Mouse (Mus musculus) CH12.LX (cell line): Measurements from ENCODE around the gene Pdilt. TPM values are rescaled to one million over a fixed set of nuclear protein-coding genes. Genes with fewer than 3 reads are reported as not detected.

Experiments
- DNase-seq: peaks from one replicate; pipeline ENCODE4 v3.0.0-alpha.2; 2013; ENCODE audit errors: extremely low read depth
- H3K27ac ChIP-seq: 2 replicates; pipeline ENCODE4 v1.5.1; 2012; ENCODE audit warnings: low read depth, mild to moderate bottlenecking, control low read depth, moderate library complexity; ENCODE audit not compliant: insufficient read depth
- H3K27me3 ChIP-seq: replicated peaks from 2 replicates; pipeline ENCODE3; 2012; ENCODE audit warnings: inconsistent platforms
- H3K36me3 ChIP-seq, 2 experiments: replicated peaks in 1 of 2; 2 replicates each; pipeline versions ENCODE3 to v1.6.1; 2012; ENCODE audit warnings: inconsistent platforms in 1 of 2, low read length in 1 of 2, mild to moderate bottlenecking in 1 of 2, mixed read lengths in 1 of 2, moderate library complexity in 1 of 2; ENCODE audit not compliant: control insufficient read depth in 1 of 2, insufficient read depth in 1 of 2
- H3K4me1 ChIP-seq, 2 experiments: 2 replicates each; pipeline ENCODE4 v1.6.1; 2012; ENCODE audit warnings: inconsistent platforms in 1 of 2, moderate library complexity in 1 of 2; ENCODE audit not compliant: insufficient read depth in 2 of 2, control insufficient read depth in 1 of 2
- H3K4me2 ChIP-seq: 2 replicates; pipeline ENCODE4 v1.6.1; 2012; ENCODE audit warnings: low read depth, mild to moderate bottlenecking, control low read depth; ENCODE audit not compliant: poor library complexity, insufficient read depth, severe bottlenecking
- H3K4me3 ChIP-seq, 3 experiments: fragments of 150-350 bp in 1 of 3; sonication (generic) in 1 of 3; replicated peaks in 1 of 3; 2 replicates each; pipeline versions ENCODE3 to v1.5.1; 2011 to 2012; ENCODE audit warnings: low read depth in 2 of 3, low read length in 2 of 3, mild to moderate bottlenecking in 2 of 3, moderate library complexity in 2 of 3, control low read depth in 1 of 3, improper control_type of control experiment in 1 of 3, inconsistent platforms in 1 of 3, mixed read lengths in 1 of 3; ENCODE audit not compliant: poor library complexity in 1 of 3
- H3K79me2 ChIP-seq: replicated peaks from 2 replicates; pipeline ENCODE4 v1.6.1; 2012; ENCODE audit warnings: mild to moderate bottlenecking, moderate library complexity; ENCODE audit not compliant: control insufficient read depth, poor library complexity, insufficient read depth, severe bottlenecking; ENCODE audit errors: extremely low read depth
- H3K9ac ChIP-seq: 2 replicates; pipeline ENCODE4 v1.6.1; 2012; ENCODE audit warnings: low read depth, mild to moderate bottlenecking, control low read depth, moderate library complexity; ENCODE audit not compliant: insufficient read depth
- H3K9me3 ChIP-seq: replicated peaks from 2 replicates; pipeline ENCODE3; 2012; ENCODE audit warnings: low read length, inconsistent platforms, mixed read lengths
- BHLHE40 ChIP-seq: IDR thresholded peaks from 2 replicates; pipeline ENCODE4 v1.6.1; 2011; ENCODE audit warnings: mild to moderate bottlenecking, low read depth, low read length, improper control_type of control experiment
- CHD1 ChIP-seq: IDR thresholded peaks from 2 replicates; pipeline ENCODE4 v1.6.1; 2012; ENCODE audit warnings: low read depth, low read length, improper control_type of control experiment, inconsistent platforms
- CTCF ChIP-seq, 2 experiments: IDR thresholded peaks in 1 of 2; conservative IDR thresholded peaks in 1 of 2; 2 replicates each; pipeline ENCODE4 v1.5.1; 2011 to 2012; ENCODE audit warnings: low read depth in 2 of 2, low read length in 2 of 2, improper control_type of control experiment in 1 of 2, inconsistent platforms in 1 of 2, mild to moderate bottlenecking in 1 of 2, moderate library complexity in 1 of 2
- EP300 ChIP-seq: IDR thresholded peaks from 2 replicates; pipeline ENCODE4 v1.6.1; 2011; ENCODE audit warnings: low read length, improper control_type of control experiment
- GABPA ChIP-seq: IDR thresholded peaks from 2 replicates; pipeline ENCODE4 v1.6.1; 2012; ENCODE audit warnings: low read depth, low read length, improper control_type of control experiment, inconsistent platforms; ENCODE audit not compliant: insufficient replicate concordance
- HCFC1 ChIP-seq: IDR thresholded peaks from 2 replicates; pipeline ENCODE4 v1.6.1; 2012; ENCODE audit warnings: low read depth, mild to moderate bottlenecking, inconsistent platforms, low read length, improper control_type of control experiment
- IRF4 ChIP-seq: IDR thresholded peaks from 2 replicates; pipeline ENCODE4 v1.6.1; 2014; ENCODE audit warnings: low read depth, mild to moderate bottlenecking, inconsistent platforms, low read length, improper control_type of control experiment
- JUND ChIP-seq: conservative IDR thresholded peaks from 2 replicates; pipeline ENCODE4 v1.6.1; 2011; ENCODE audit warnings: low read depth, low read length, improper control_type of control experiment
- KAT2A ChIP-seq: IDR thresholded peaks from 2 replicates; pipeline ENCODE4 v1.6.1; 2012; ENCODE audit warnings: low read length, improper control_type of control experiment, inconsistent platforms; ENCODE audit not compliant: insufficient replicate concordance
- MAFK ChIP-seq: IDR thresholded peaks from 2 replicates; pipeline ENCODE4 v1.6.1; 2011; ENCODE audit warnings: low read length, improper control_type of control experiment; ENCODE audit not compliant: insufficient replicate concordance
- MAX ChIP-seq: IDR thresholded peaks from 2 replicates; pipeline ENCODE4 v1.6.1; 2011; ENCODE audit warnings: low read length, improper control_type of control experiment
- MEF2A ChIP-seq: IDR thresholded peaks from 2 replicates; pipeline ENCODE4 v1.6.1; 2014; ENCODE audit warnings: low read depth, mild to moderate bottlenecking, inconsistent platforms, low read length, improper control_type of control experiment, borderline replicate concordance
- MYC ChIP-seq: IDR thresholded peaks from 2 replicates; pipeline ENCODE4 v1.6.1; 2011; ENCODE audit warnings: low read depth, mild to moderate bottlenecking, improper control_type of control experiment, low read length
- NRF1 ChIP-seq: IDR thresholded peaks from 2 replicates; pipeline ENCODE4 v1.6.1; 2014; ENCODE audit warnings: low read depth, mild to moderate bottlenecking, inconsistent platforms, low read length, improper control_type of control experiment, moderate library complexity
- PAX5 ChIP-seq: IDR thresholded peaks from 2 replicates; pipeline ENCODE4 v1.6.1; 2012; ENCODE audit warnings: low read length, inconsistent platforms, mixed read lengths
- POLR2A ChIP-seq: IDR thresholded peaks from 2 replicates; pipeline ENCODE4 v1.6.1; 2011; ENCODE audit warnings: low read depth, mild to moderate bottlenecking, improper control_type of control experiment, low read length
- POLR2AphosphoS2 ChIP-seq: IDR thresholded peaks from 2 replicates; pipeline ENCODE4 v1.6.1; 2011; ENCODE audit warnings: low read depth, low read length, improper control_type of control experiment
- RCOR1 ChIP-seq: conservative IDR thresholded peaks from 2 replicates; pipeline ENCODE4 v1.6.1; 2012; ENCODE audit warnings: low read depth, mild to moderate bottlenecking, inconsistent platforms, low read length, improper control_type of control experiment
- SIN3A ChIP-seq: IDR thresholded peaks from 2 replicates; pipeline ENCODE4 v1.6.1; 2012; ENCODE audit warnings: low read length, improper control_type of control experiment, inconsistent platforms
- SMC3 ChIP-seq: IDR thresholded peaks from 2 replicates; pipeline ENCODE4 v1.6.1; 2011; ENCODE audit warnings: low read depth, low read length, improper control_type of control experiment
- TCF12 ChIP-seq: IDR thresholded peaks from 2 replicates; pipeline ENCODE4 v1.6.1; 2014; ENCODE audit warnings: low read depth, mild to moderate bottlenecking, inconsistent platforms, low read length, improper control_type of control experiment
- USF1 ChIP-seq: IDR thresholded peaks from 2 replicates; pipeline ENCODE4 v1.6.1; 2014; ENCODE audit warnings: low read depth, mild to moderate bottlenecking, inconsistent platforms, low read length, improper control_type of control experiment
- USF2 ChIP-seq: conservative IDR thresholded peaks from 2 replicates; pipeline ENCODE4 v1.6.1; 2011; ENCODE audit warnings: low read depth, low read length, improper control_type of control experiment
- ZKSCAN1 ChIP-seq: IDR thresholded peaks from 2 replicates; pipeline ENCODE4 v1.6.1; 2012; ENCODE audit warnings: low read depth, inconsistent platforms, low read length, improper control_type of control experiment, borderline replicate concordance
- ZMIZ1 ChIP-seq: IDR thresholded peaks from 2 replicates; pipeline ENCODE4 v1.6.1; 2012; ENCODE audit warnings: low read depth, mild to moderate bottlenecking, inconsistent platforms, low read length, improper control_type of control experiment
- dilution Hi-C: fragments of 300-500 bp; cut with MboI; formaldehyde crosslinking; loops from 2 replicates; pipeline ENCODE4 v1.14.3; 2020; ENCODE audit warnings: low sequenced_read_pairs; ENCODE audit not compliant: extremely low pct_unique_long_range_greater_than_20kb, extremely low pct_ligation_motif_present
- in situ Hi-C: fragments of 300-500 bp; cut with MboI; formaldehyde crosslinking; loops from 3 replicates; pipeline ENCODE4 v1.14.3; 2019; ENCODE audit warnings: low sequenced_read_pairs, low pct_ligation_motif_present, low pct_unique_long_range_greater_than_20kb, mixed read lengths
- polyA plus RNA-seq: library from polyadenylated mRNA; unstranded; fragments of >175 nt; gene quantifications from 2 replicates; pipeline ENCODE4 v1.2.1, GENCODE M21; 2012; ENCODE audit warnings: low read depth; ENCODE audit not compliant: insufficient read length
- total RNA-seq, 2 experiments: library from RNA; depleted of rRNA; stranded (reverse); fragments of 300-350 nt in 1 of 2; fragments of >200 nt in 1 of 2; gene quantifications; 2 replicates each; pipeline ENCODE4 v1.2.3; 2012 to 2014

Gene Pdilt
- total and polyA plus RNA-seq, 3 experiments = not detected

DNA sequence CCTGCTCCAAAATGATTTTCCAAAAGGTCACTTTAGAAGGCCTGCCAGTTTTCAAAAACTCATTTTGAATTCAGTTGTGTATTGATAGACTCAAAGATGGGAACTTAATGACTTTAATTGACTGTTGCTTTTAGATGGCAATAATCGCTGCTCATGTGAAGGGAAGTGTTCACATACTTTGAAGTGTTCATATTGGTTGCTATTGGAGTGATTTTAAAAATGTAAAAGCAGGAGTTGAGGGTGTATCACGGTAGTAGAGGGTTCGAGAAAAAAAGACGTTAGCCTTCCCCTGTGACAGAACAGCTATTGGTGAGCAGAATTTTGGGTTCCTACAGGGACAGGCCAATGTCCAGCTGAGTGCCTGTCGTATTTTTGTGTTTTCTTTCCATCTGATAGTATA, 4.1 kb downstream of the Pdilt start, which contains the start of gene Acsm5:
TSS of gene Acsm5 (plus strand) at position 301 of the 400 bp plus-strand sequence.
- H3K9me3 ChIP-seq = no peaks in the 10 kb centered on the region
- no peak within 1 kb of the TSS for H3K4me3 ChIP-seq
- dilution Hi-C loops = no loop called here
- no peak within 1 kb of the TSS for H3K4me2 ChIP-seq
- in situ Hi-C loops = loop anchor here (10.0 kb wide), 1 partner anchor 504 kb away; no protein-coding TSS in a partner anchor
- TF ChIP-seq JUND = no peak
- no peak for TF ChIP-seq ZMIZ1
- TF ChIP-seq POLR2A = no peak
- no peak for TF ChIP-seq IRF4
- no peak for TF ChIP-seq TCF12
- TF ChIP-seq CHD1 = no peak
- no peak for TF ChIP-seq SMC3
- no peak for TF ChIP-seq MAFK
- TF ChIP-seq MAX = no peak
- TF ChIP-seq CTCF (conservative IDR thresholded peaks at IDR 0.05 in 1 of 2, IDR thresholded peaks at IDR 0.05 in 1 of 2; ENCODE audit: low read depth in 2 of 2, low read length in 2 of 2) = no peak
- no peak for TF ChIP-seq KAT2A
- no peak for TF ChIP-seq MYC
- no peak for TF ChIP-seq MEF2A
- TF ChIP-seq EP300 = no peak
- no peak for TF ChIP-seq USF1
- TF ChIP-seq RCOR1 = no peak
- no peak for TF ChIP-seq PAX5
- TF ChIP-seq POLR2AphosphoS2 = no peak
- H3K79me2 ChIP-seq = no peaks in the 10 kb centered on the region
- H3K27me3 ChIP-seq = peaks cover 23% of the 10 kb centered on the region
- peaks cover 0 to 6% of the 10 kb centered on the region in 2 experiments; a peak in 1 of 4 replicates for H3K4me1 ChIP-seq
- no peak within 1 kb of the TSS for H3K9ac ChIP-seq
- H3K27ac ChIP-seq = no peak within 1 kb of the TSS
- DNase-seq = no peak
- H3K36me3 ChIP-seq = no peaks in the 10 kb centered on the region

DNA sequence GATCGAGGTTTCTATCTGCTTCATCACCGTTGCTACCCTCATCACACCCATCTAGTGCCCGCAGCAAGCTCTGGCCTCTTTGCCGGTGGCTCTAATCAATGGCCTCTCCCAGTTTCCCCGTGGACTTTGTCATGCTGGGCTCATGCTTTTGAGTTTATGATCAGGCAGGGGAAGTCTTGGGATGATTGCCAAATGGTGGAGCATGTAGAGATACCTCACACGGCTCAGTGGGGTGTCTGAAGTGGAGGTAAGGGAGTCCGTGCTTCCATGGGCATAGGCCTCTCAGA, 7.1 kb downstream of the Pdilt start:
- no peak for DNase-seq
- in situ Hi-C loops (loop anchor here (10.0 kb wide), 1 partner anchor 501 kb away; no protein-coding TSS in a partner anchor), dilution Hi-C loops (no loop called here)
- no peaks in the 10 kb centered on the region for H3K36me3 ChIP-seq
- H3K4me2 ChIP-seq = no peak overlapping the region
- H3K4me1 ChIP-seq = no peaks in the 10 kb centered on the region
- peaks cover 35% of the 10 kb centered on the region for H3K27me3 ChIP-seq
- H3K9ac ChIP-seq = no peak overlapping the region
- no peak overlapping the region for H3K4me3 ChIP-seq
- TF ChIP-seq JUND (no peak), NRF1 (no peak), BHLHE40 (no peak), TCF12 (no peak), POLR2A (no peak), SMC3 (no peak), SIN3A (no peak), HCFC1 (no peak), MAX (no peak), ZKSCAN1 (no peak), KAT2A (no peak), GABPA (no peak), USF2 (no peak), USF1 (no peak)
- H3K27ac ChIP-seq = no peak overlapping the region
- H3K79me2 ChIP-seq = no peaks in the 10 kb centered on the region
- no peaks in the 10 kb centered on the region for H3K9me3 ChIP-seq
